Mouse (Mus musculus): Measurements from ENCODE around the gene Cops4. TPM values are rescaled to one million over a fixed set of nuclear protein-coding genes. Genes with fewer than 3 reads are reported as not detected.
A peak's percentile ranks its signal among the peaks of the same experiment; 100 is the strongest.

Cops4 gene
- polyA plus RNA-seq, 1 experiment = 14.0 TPM

- Histone ChIP-seq H3K27me3 (ENCODE audit: control insufficient read depth, insufficient read depth, low read length) (no peaks in the 10 kb centered on the region), H3K4me3 (ENCODE audit: low read depth, low read length) (peak overlapping the region; percentile 51), H3K4me1 (ENCODE audit: control insufficient read depth, insufficient read depth, insufficient read length, low read length) (peaks cover 25% of the 10 kb centered on the region), H3K27ac (ENCODE audit: insufficient read depth, low read depth, low read length) (peak overlapping the region; percentile 90), H3K36me3 (ENCODE audit: control insufficient read depth, insufficient read depth, low read length) (peaks cover 65% of the 10 kb centered on the region)
- TF ChIP-seq POLR2A (IDR thresholded peaks at IDR 0.05; ENCODE audit: low read depth, low read length) (no peak), CTCF (IDR thresholded peaks at IDR 0.05; ENCODE audit: extremely low read depth, insufficient read length, insufficient replicate concordance, low read depth, low read length) (no peak)
- 8% methylated on average over 13 of the region's 13 CpGs for WGBS
Observed at GRCm38 (mm10) chr5:100567258-100568032, 49.3 kb downstream of the Cops4 start.

GRCm38 (mm10) chr5:100568177-100568576, 50.1 kb downstream of the Cops4 start:
- Histone ChIP-seq H3K27me3 (ENCODE audit: control insufficient read depth, insufficient read depth, low read length) (no peaks in the 10 kb centered on the region), H3K4me1 (ENCODE audit: control insufficient read depth, insufficient read depth, insufficient read length, low read length) (peaks cover 22% of the 10 kb centered on the region), H3K27ac (ENCODE audit: insufficient read depth, low read depth, low read length) (peak overlapping the region; percentile 84), H3K36me3 (ENCODE audit: control insufficient read depth, insufficient read depth, low read length) (peaks cover 57% of the 10 kb centered on the region), H3K4me3 (ENCODE audit: low read depth, low read length) (peak overlapping the region; percentile 51; the same call in 1 of the 2 replicates)
- 14% methylated on average over 8 of the region's 8 CpGs for WGBS
- TF ChIP-seq CTCF (IDR thresholded peaks at IDR 0.05; ENCODE audit: extremely low read depth, insufficient read length, insufficient replicate concordance, low read depth, low read length) (no peak), POLR2A (IDR thresholded peaks at IDR 0.05; ENCODE audit: low read depth, low read length) (no peak)

DNA sequence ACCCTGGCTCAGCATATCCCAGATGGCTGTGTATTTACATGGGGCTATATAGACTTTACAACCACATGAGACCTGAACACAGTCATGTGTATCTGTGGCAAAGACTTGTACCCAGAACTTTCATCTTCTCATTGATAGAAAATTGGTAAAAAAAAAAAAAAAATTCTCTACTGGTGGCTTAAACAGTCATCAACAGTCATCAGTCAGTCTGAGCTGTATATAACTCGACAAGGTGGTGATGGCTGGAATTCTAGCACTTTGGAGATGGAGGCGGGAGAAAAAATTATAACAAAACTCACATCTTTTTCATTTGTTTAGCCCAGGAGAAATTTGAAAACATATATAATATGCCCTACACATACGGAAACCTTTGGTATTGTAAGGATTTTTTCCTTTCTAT, 50.7 kb downstream of the Cops4 start:
- TF ChIP-seq POLR2A (IDR thresholded peaks at IDR 0.05; ENCODE audit: low read depth, low read length) (no peak), CTCF (IDR thresholded peaks at IDR 0.05; ENCODE audit: extremely low read depth, insufficient read length, insufficient replicate concordance, low read depth, low read length) (no peak)
- Histone ChIP-seq H3K27ac (ENCODE audit: insufficient read depth, low read depth, low read length) (peak overlapping the region; percentile 84), H3K4me3 (ENCODE audit: low read depth, low read length) (no peak overlapping the region), H3K4me1 (ENCODE audit: control insufficient read depth, insufficient read depth, insufficient read length, low read length) (peaks cover 22% of the 10 kb centered on the region), H3K36me3 (ENCODE audit: control insufficient read depth, insufficient read depth, low read length) (peaks cover 51% of the 10 kb centered on the region), H3K27me3 (ENCODE audit: control insufficient read depth, insufficient read depth, low read length) (no peaks in the 10 kb centered on the region)
- WGBS = 35% methylated on average over 3 of the region's 3 CpGs

GRCm38 (mm10) chr5:100569250-100569934, 51.3 kb downstream of the Cops4 start:
- 23% methylated on average over 18 of the region's 18 CpGs for WGBS
- H3K4me1 ChIP-seq (ENCODE audit: control insufficient read depth, insufficient read depth, insufficient read length, low read length) = peaks cover 18% of the 10 kb centered on the region; the same call in 1 of the 2 replicates
- H3K36me3 ChIP-seq (ENCODE audit: control insufficient read depth, insufficient read depth, low read length) = peaks cover 45% of the 10 kb centered on the region
- H3K27ac ChIP-seq (ENCODE audit: insufficient read depth, low read depth, low read length) = peak overlapping the region; percentile 93
- TF ChIP-seq CTCF (IDR thresholded peaks at IDR 0.05; ENCODE audit: extremely low read depth, insufficient read length, insufficient replicate concordance, low read depth, low read length) = no peak
- TF ChIP-seq POLR2A (IDR thresholded peaks at IDR 0.05; ENCODE audit: low read depth, low read length) = no peak
- no peaks in the 10 kb centered on the region for H3K27me3 ChIP-seq (ENCODE audit: control insufficient read depth, insufficient read depth, low read length)
- peak overlapping the region; percentile 92 for H3K4me3 ChIP-seq (ENCODE audit: low read depth, low read length)

- TF ChIP-seq CTCF (IDR thresholded peaks at IDR 0.05; ENCODE audit: extremely low read depth, insufficient read length, insufficient replicate concordance, low read depth, low read length) (no peak), POLR2A (IDR thresholded peaks at IDR 0.05; ENCODE audit: low read depth, low read length) (no peak)
- WGBS = 9% methylated on average over 13 of the region's 13 CpGs
- peak overlapping the region; percentile 93 for H3K27ac ChIP-seq (ENCODE audit: insufficient read depth, low read depth, low read length)
Observed at GRCm38 (mm10) chr5:100569997-100570595, 52.0 kb downstream of the Cops4 start.

GRCm38 (mm10) chr5:100570716-100571115, 52.6 kb downstream of the Cops4 start:
- Histone ChIP-seq H3K36me3 (ENCODE audit: control insufficient read depth, insufficient read depth, low read length) (peaks cover 34% of the 10 kb centered on the region), H3K27ac (ENCODE audit: insufficient read depth, low read depth, low read length) (peak overlapping the region; percentile 93), H3K27me3 (ENCODE audit: control insufficient read depth, insufficient read depth, low read length) (no peaks in the 10 kb centered on the region), H3K4me3 (ENCODE audit: low read depth, low read length) (peak overlapping the region; percentile 92), H3K4me1 (ENCODE audit: control insufficient read depth, insufficient read depth, insufficient read length, low read length) (peaks cover 15% of the 10 kb centered on the region; the same call in 1 of the 2 replicates)
- TF ChIP-seq CTCF (IDR thresholded peaks at IDR 0.05; ENCODE audit: extremely low read depth, insufficient read length, insufficient replicate concordance, low read depth, low read length) (no peak), POLR2A (IDR thresholded peaks at IDR 0.05; ENCODE audit: low read depth, low read length) (no peak)
- 4% methylated on average over 8 of the region's 8 CpGs for WGBS

More at GRCm38 (mm10) chr5:100569997-100570595, 52.0 kb downstream of the Cops4 start:
- Histone ChIP-seq H3K27me3 (ENCODE audit: control insufficient read depth, insufficient read depth, low read length) (no peaks in the 10 kb centered on the region), H3K4me1 (ENCODE audit: control insufficient read depth, insufficient read depth, insufficient read length, low read length) (peaks cover 17% of the 10 kb centered on the region; the same call in 1 of the 2 replicates), H3K36me3 (ENCODE audit: control insufficient read depth, insufficient read depth, low read length) (peaks cover 40% of the 10 kb centered on the region), H3K4me3 (ENCODE audit: low read depth, low read length) (peak overlapping the region; percentile 92)
